Mouse (Mus musculus) lung, embryonic 15.5 days (tissue): ENCODE results near the gene Speer4a. TPM values are rescaled to one million over a fixed set of nuclear protein-coding genes. Genes with fewer than 3 reads are reported as not detected.
"Not testable (repeated sequence)": the region's sequence is repeated elsewhere in the genome, so short reads cannot be mapped to it uniquely, and the experiment has no call there.

Experiments used
- ATAC-seq: fragments of 200-750 bp; cut with Nextera tagmentation; 2 replicates; pipeline ENCODE4 v1.8.0; 2017; ENCODE audit warnings: moderate number of reproducible peaks, borderline replicate concordance; ENCODE audit not compliant: low FRiP score, low TSS enrichment; ENCODE audit errors: extremely low read depth
- H3K27ac ChIP-seq: fragments of 300-500 bp; sonication (generic); 2 replicates; pipeline ENCODE4 v1.5.1; 2015; ENCODE audit warnings: moderate library complexity, mild to moderate bottlenecking, inconsistent platforms
- H3K27me3 ChIP-seq: fragments of 300-500 bp; sonication (generic); 2 replicates; pipeline ENCODE4 v1.6.1; 2015; ENCODE audit warnings: inconsistent platforms
- H3K36me3 ChIP-seq: fragments of 300-500 bp; sonication (generic); 2 replicates; pipeline ENCODE4 v1.6.1; 2015; ENCODE audit warnings: inconsistent platforms
- H3K4me1 ChIP-seq: fragments of 300-500 bp; sonication (generic); 2 replicates; pipeline ENCODE4 v1.6.1; 2015; ENCODE audit warnings: inconsistent platforms
- H3K4me2 ChIP-seq: fragments of 300-500 bp; sonication (generic); 2 replicates; pipeline ENCODE4 v1.6.1; 2015; ENCODE audit warnings: inconsistent platforms, mild to moderate bottlenecking, moderate library complexity
- H3K4me3 ChIP-seq: fragments of 300-500 bp; sonication (generic); 2 replicates; pipeline ENCODE4 v1.5.1; 2015; ENCODE audit warnings: mild to moderate bottlenecking, inconsistent platforms
- H3K9ac ChIP-seq: fragments of 300-500 bp; sonication (generic); 2 replicates; pipeline ENCODE4 v1.6.1; 2015; ENCODE audit warnings: inconsistent platforms
- H3K9me3 ChIP-seq: fragments of 300-500 bp; sonication (generic); 2 replicates; pipeline ENCODE4 v1.6.1; 2016; ENCODE audit warnings: inconsistent platforms
- WGBS: fragments of 180-500 bp; shearing (Covaris S2); methylation state at CpG from one replicate; pipeline ENCODE4 v1.1.7; 2015; 5-methylcytosine and 5-hydroxymethylcytosine counted together
- polyA plus RNA-seq: library from polyadenylated mRNA; unstranded; fragments of >200 nt; fragmentation: Nextera tagmentation; extraction: Ambion mirVana; gene quantifications from 2 replicates; pipeline ENCODE4 v1.2.1, GENCODE M21; 2015

The Speer4a gene
- not detected in 2 replicates for polyA plus RNA-seq

GRCm38 (mm10) chr5:26039458-26039857, at the start of gene Speer4a:
Speer4a (minus strand) TSS chr5:26039558.
- H3K27me3 ChIP-seq, H3K9me3 ChIP-seq, ATAC-seq, H3K4me1 ChIP-seq, H3K9ac ChIP-seq, H3K4me3 ChIP-seq, H3K36me3 ChIP-seq, H3K27ac ChIP-seq, H3K4me2 ChIP-seq: not testable (repeated sequence)
- WGBS = 76% methylated on average over 2 of the region's 2 CpGs

- H3K4me2 ChIP-seq, H3K27me3 ChIP-seq, H3K4me3 ChIP-seq, H3K27ac ChIP-seq, ATAC-seq, H3K4me1 ChIP-seq, H3K9me3 ChIP-seq, H3K9ac ChIP-seq, H3K36me3 ChIP-seq: not testable (repeated sequence)
Measured at GRCm38 (mm10) chr5:26079023-26079422, 39.7 kb upstream of the Speer4a start.

DNA sequence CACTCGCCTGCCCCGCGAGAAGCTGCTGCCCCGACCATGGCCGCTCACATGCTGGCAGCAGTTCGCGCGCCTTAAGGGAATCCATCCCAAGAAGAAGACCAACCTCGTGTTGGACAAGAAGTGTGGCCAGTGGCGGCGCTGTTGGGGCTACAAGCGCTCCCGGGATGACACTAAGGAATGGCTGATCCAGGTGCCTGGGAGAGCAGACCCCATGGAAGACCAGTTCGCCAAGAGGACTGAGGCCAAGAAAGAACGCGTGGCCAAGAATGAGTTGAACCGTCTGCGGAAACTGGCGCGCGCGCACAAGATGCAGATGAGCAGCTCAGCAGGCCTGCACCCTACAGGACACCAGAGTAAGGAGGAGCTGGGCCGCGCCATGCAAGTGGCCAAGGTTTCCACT, 31.4 kb upstream of the Speer4a start:
- H3K4me3 ChIP-seq = no peak overlapping the region
- H3K27me3 ChIP-seq = no peaks in the 10 kb centered on the region
- H3K9me3 ChIP-seq = no peaks in the 10 kb centered on the region
- no peaks in the 10 kb centered on the region for H3K4me1 ChIP-seq
- ATAC-seq = no peak
- no peak overlapping the region for H3K4me2 ChIP-seq
- H3K36me3 ChIP-seq = no peaks in the 10 kb centered on the region
- 83% methylated on average over 24 of the region's 24 CpGs for WGBS
- H3K27ac ChIP-seq = no peak overlapping the region
- H3K9ac ChIP-seq = no peak overlapping the region

- H3K27ac ChIP-seq, H3K36me3 ChIP-seq, H3K9ac ChIP-seq, H3K4me3 ChIP-seq, H3K9me3 ChIP-seq, H3K4me1 ChIP-seq, H3K4me2 ChIP-seq, H3K27me3 ChIP-seq, ATAC-seq: not testable (repeated sequence)
- WGBS = no CpG with 5 or more reads among the region's 2 CpGs
Measured at GRCm38 (mm10) chr5:26058481-26058880, 19.1 kb upstream of the Speer4a start, which contains the start of gene Gm7347. Gm7347 (minus strand) TSS chr5:26058581.

GRCm38 (mm10) chr5:26022816-26023215, 16.5 kb downstream of the Speer4a start, which contains the start of gene Gm5862:
Gm5862 (minus strand) TSS chr5:26022916.
- H3K9me3 ChIP-seq, H3K9ac ChIP-seq, H3K4me1 ChIP-seq, ATAC-seq, H3K27me3 ChIP-seq, H3K27ac ChIP-seq, H3K36me3 ChIP-seq, H3K4me3 ChIP-seq, H3K4me2 ChIP-seq: not testable (repeated sequence)
- WGBS = no CpG with 5 or more reads among the region's 3 CpGs

DNA sequence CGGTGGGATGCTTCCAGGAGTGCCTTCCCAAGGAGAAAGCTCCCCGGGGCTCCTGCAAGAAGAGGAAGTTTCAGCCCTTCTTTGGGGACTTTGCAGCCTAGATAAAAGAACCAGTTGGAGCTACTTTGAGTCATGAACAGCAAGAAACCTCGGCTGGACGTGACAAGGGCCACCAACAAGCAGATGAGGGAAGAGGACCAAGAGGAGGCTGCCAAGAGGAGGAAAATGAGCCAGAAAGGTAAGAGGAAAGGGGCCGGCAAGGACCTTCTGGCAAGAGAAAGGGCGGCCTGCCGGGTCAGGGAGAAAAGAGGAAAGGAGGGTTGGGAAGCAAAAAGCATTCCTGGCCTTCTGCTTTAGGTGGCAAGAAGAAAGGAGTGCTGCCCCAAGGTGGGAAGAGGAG, 31.7 kb downstream of the Speer4a start:
- 46% methylated on average over 7 of the region's 7 CpGs for WGBS
- not testable (repeated sequence) for H3K36me3 ChIP-seq, H3K9me3 ChIP-seq, H3K4me3 ChIP-seq, H3K27me3 ChIP-seq, H3K27ac ChIP-seq, H3K4me1 ChIP-seq, H3K9ac ChIP-seq, H3K4me2 ChIP-seq
- ATAC-seq = 0 out of 2 replicates have a peak, but pooled peaks have one; percentile 23

- H3K4me2 ChIP-seq = peak overlapping the region; percentile 35
- 14% methylated on average over 45 of the region's 45 CpGs for WGBS
- not testable (repeated sequence) for H3K27me3 ChIP-seq, H3K36me3 ChIP-seq, H3K9me3 ChIP-seq, H3K4me1 ChIP-seq, H3K27ac ChIP-seq, H3K9ac ChIP-seq
- ATAC-seq = peak; percentile 80
- peak overlapping the region; percentile 2 for H3K4me3 ChIP-seq
Measured at GRCm38 (mm10) chr5:26006937-26007695, 32.2 kb downstream of the Speer4a start.

GRCm38 (mm10) chr5:26004698-26005097, 34.7 kb downstream of the Speer4a start, which contains the start of gene Gm1979:
Gm1979 (minus strand) TSS chr5:26004798.
- not testable (repeated sequence) for H3K36me3 ChIP-seq, H3K27ac ChIP-seq, H3K4me2 ChIP-seq, ATAC-seq, H3K4me1 ChIP-seq, H3K27me3 ChIP-seq, H3K9me3 ChIP-seq, H3K9ac ChIP-seq, H3K4me3 ChIP-seq
- WGBS = 90% methylated on average over 1 of the region's 2 CpGs

DNA sequence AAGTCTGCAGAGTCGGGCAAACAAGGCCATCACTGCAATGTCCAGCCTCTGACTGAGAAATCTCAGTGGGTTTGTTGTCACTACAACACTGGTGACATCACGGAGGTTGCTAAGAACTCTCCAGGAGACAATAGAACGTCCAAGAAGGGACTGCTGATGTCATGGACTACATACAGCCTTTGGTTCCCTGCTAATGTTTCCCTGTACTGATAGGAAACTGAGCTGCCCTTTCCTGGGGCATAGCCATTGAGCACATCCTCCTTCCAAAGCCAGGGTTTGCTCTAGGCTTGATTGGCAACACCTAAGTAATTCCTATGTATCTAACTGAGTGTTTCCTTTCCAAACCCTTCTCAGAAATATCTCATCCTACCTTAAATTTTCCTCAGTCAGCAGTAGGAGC, 50.8 kb downstream of the Speer4a start, which contains the start of gene Gm21698:
TSS of gene Gm21698 (minus strand) at position 101 of the 400 bp plus-strand sequence.
- not testable (repeated sequence) for ATAC-seq, H3K4me2 ChIP-seq, H3K9me3 ChIP-seq, H3K4me1 ChIP-seq, H3K36me3 ChIP-seq, H3K27ac ChIP-seq, H3K9ac ChIP-seq, H3K4me3 ChIP-seq, H3K27me3 ChIP-seq
- no CpG with 5 or more reads among the region's 3 CpGs for WGBS

Other genes starting within 250 kb of the Speer4a start
- gene Gm21663, start 97.2 kb downstream of the Speer4a start, polyA plus RNA-seq = not detected in 2 replicates
- not detected in 2 replicates for gene Gm21671, start 85.1 kb downstream of the Speer4a start, polyA plus RNA-seq
- not detected in 2 replicates for gene Gm21680, start 66.9 kb downstream of the Speer4a start, polyA plus RNA-seq
- 0.09 TPM in 1 of 2 replicates, not detected in the other for gene Gm21698, start 50.9 kb downstream of the Speer4a start, polyA plus RNA-seq
- gene Gm1979, start 34.8 kb downstream of the Speer4a start, polyA plus RNA-seq = 0.09 TPM in 1 of 2 replicates, not detected in the other
- not detected in 2 replicates for gene Gm5862, start 16.6 kb downstream of the Speer4a start, polyA plus RNA-seq
- gene Gm7347, start 19.0 kb upstream of the Speer4a start, polyA plus RNA-seq = 0.05 TPM in 1 of 2 replicates, not detected in the other
- not detected in 2 replicates for gene Gm10471, start 49.7 kb upstream of the Speer4a start, polyA plus RNA-seq
- gene 5031410I06Rik, start 65.8 kb upstream of the Speer4a start, polyA plus RNA-seq = 0.05 TPM in 1 of 2 replicates, not detected in the other
- gene Gm10220, start 81.9 kb upstream of the Speer4a start, polyA plus RNA-seq = not detected in 2 replicates
- gene Gm7361, start 218.1 kb upstream of the Speer4a start, polyA plus RNA-seq = not detected in 2 replicates